Mouse (Mus musculus): ENCODE data around the gene Hnf1b. TPM values are rescaled to one million over a fixed set of nuclear protein-coding genes. Genes with fewer than 3 reads are reported as not detected.

Hnf1b gene
- polyA plus RNA-seq, 1 experiment: 0.40 TPM

DNA sequence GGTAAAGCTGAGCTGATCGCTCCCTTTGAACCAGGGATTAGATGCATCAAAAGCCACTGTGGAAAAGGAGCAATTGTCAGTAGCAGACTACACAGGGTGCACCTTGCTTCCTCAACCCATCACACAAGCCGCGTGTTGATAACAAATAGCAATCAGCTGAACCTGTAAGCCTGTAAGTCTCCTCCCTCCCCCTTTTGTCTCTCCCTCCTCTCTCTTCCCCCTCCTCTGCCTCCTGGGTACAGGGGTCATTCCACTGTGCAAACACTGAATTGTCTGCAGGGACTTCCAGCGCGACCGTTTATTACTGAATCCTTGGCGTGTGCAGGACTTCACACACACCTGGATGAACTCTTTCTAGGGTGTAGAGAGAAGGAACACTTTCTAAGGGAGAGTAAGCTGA is 58.5 kb downstream of the Hnf1b start:
- Histone ChIP-seq H3K36me3 (ENCODE audit: control insufficient read depth, insufficient read depth, low read length) (no peaks in the 10 kb centered on the region), H3K4me1 (ENCODE audit: control insufficient read depth, insufficient read depth, insufficient read length) (no peaks in the 10 kb centered on the region), H3K27ac (ENCODE audit: insufficient read depth, low read length) (no peak overlapping the region), H3K4me3 (ENCODE audit: extremely low read depth, insufficient read depth, insufficient read length) (no peak overlapping the region), H3K27me3 (ENCODE audit: control insufficient read depth, insufficient read depth, low read length) (no peaks in the 10 kb centered on the region)
- WGBS: 67% methylated on average over 7 of the region's 7 CpGs
- TF ChIP-seq CTCF (IDR thresholded peaks at IDR 0.05; ENCODE audit: extremely low read depth, insufficient read depth, insufficient read length, insufficient replicate concordance): no peak
- no peak for TF ChIP-seq POLR2A (IDR thresholded peaks at IDR 0.05; ENCODE audit: low read depth, low read length)
- DNase-seq (ENCODE audit: low read depth in 1 of 2, low spot score in 2 of 2): no peak

DNA sequence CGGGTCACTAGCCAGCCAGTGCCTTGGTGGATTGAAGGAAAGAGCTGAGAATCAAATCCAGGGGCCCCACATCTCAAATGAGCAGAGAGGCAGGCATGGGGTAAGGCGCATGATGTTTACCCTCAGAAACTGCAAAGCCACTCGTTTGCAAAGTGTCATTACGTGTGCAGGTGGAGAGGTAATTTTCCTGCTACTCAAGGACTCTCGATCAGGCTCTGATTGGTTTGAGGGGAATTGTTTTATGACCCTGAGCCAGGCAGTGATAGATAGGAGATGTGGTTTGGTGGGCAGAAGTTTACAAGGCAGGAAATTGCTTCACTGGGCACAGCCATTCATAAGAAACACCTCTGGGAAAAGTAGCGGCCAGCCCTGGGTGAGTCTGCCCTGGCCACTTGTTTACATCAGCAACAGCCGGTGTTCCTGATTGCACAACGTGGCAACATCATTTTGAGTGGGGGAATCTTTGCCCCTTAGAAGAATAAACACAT is 64.0 kb downstream of the Hnf1b start:
- DNase-seq (ENCODE audit: low read depth in 1 of 2, low spot score in 2 of 2): no peak
- no peak for TF ChIP-seq POLR2A (IDR thresholded peaks at IDR 0.05; ENCODE audit: low read depth, low read length)
- H3K36me3 ChIP-seq (ENCODE audit: control insufficient read depth, insufficient read depth, low read length): no peaks in the 10 kb centered on the region
- 36% methylated on average over 8 of the region's 8 CpGs for WGBS
- no peaks in the 10 kb centered on the region for H3K27me3 ChIP-seq (ENCODE audit: control insufficient read depth, insufficient read depth, low read length)
- no peaks in the 10 kb centered on the region for H3K4me1 ChIP-seq (ENCODE audit: control insufficient read depth, insufficient read depth, insufficient read length)
- H3K4me3 ChIP-seq (ENCODE audit: extremely low read depth, insufficient read depth, insufficient read length): no peak overlapping the region
- H3K27ac ChIP-seq (ENCODE audit: insufficient read depth, low read length): no peak overlapping the region

DNA sequence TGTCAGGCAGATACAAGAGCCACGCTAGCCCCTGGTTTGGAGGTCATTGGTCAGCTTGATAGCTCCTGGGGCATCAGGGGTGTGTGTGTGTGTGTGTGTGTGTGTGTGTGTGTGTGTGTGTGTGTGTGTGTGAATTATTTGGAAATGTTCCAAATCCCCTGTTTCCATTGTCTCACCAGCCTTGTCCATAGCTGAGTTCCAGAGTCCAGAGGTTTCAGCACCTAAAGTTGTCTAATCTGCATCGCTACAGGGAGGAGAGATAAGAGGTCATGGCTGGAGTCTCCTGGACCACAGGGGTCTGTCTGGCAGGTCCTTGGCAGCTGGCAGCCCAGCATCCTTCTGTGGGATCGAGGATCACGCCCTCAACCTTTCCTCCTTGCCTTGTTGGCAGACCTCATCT is 64.6 kb downstream of the Hnf1b start:
- WGBS: 92% methylated on average over 4 of the region's 4 CpGs
- TF ChIP-seq POLR2A (IDR thresholded peaks at IDR 0.05; ENCODE audit: low read depth, low read length) (no peak), CTCF (IDR thresholded peaks at IDR 0.05; ENCODE audit: extremely low read depth, insufficient read depth, insufficient read length, insufficient replicate concordance) (no peak)
- DNase-seq (ENCODE audit: low read depth in 1 of 2, low spot score in 2 of 2): no peak
- H3K27me3 ChIP-seq (ENCODE audit: control insufficient read depth, insufficient read depth, low read length): no peaks in the 10 kb centered on the region
- H3K4me1 ChIP-seq (ENCODE audit: control insufficient read depth, insufficient read depth, insufficient read length): no peaks in the 10 kb centered on the region
- no peak overlapping the region for H3K27ac ChIP-seq (ENCODE audit: insufficient read depth, low read length)
- H3K36me3 ChIP-seq (ENCODE audit: control insufficient read depth, insufficient read depth, low read length): no peaks in the 10 kb centered on the region
- H3K4me3 ChIP-seq (ENCODE audit: extremely low read depth, insufficient read depth, insufficient read length): no peak overlapping the region

DNA sequence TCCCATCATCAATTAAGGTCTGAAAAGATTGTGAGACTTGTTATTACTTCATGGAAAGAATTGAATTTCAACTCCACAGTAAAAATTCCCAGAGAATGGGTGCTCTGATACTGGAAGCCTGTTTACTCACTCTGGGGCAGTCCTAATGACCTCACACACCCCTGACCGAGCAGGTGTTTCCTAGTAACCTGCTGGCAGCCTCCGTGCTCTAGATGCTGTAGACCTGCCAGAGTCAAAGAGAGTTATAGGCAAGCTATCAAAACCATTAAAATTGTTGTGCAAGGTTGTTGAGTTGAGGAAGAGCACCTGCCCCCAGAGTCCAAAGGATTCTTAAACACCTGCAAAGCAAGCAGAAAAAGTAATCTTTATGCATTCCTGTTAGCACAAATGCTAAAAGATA is 72.7 kb downstream of the Hnf1b start:
- Histone ChIP-seq H3K4me1 (ENCODE audit: control insufficient read depth, insufficient read depth, insufficient read length) (no peaks in the 10 kb centered on the region), H3K27ac (ENCODE audit: insufficient read depth, low read length) (no peak overlapping the region), H3K27me3 (ENCODE audit: control insufficient read depth, insufficient read depth, low read length) (no peaks in the 10 kb centered on the region), H3K36me3 (ENCODE audit: control insufficient read depth, insufficient read depth, low read length) (no peaks in the 10 kb centered on the region), H3K4me3 (ENCODE audit: extremely low read depth, insufficient read depth, insufficient read length) (no peak overlapping the region)
- TF ChIP-seq CTCF (IDR thresholded peaks at IDR 0.05; ENCODE audit: extremely low read depth, insufficient read depth, insufficient read length, insufficient replicate concordance) (no peak), POLR2A (IDR thresholded peaks at IDR 0.05; ENCODE audit: low read depth, low read length) (no peak)
- WGBS: 71% methylated on average over 2 of the region's 2 CpGs
- no peak for DNase-seq (ENCODE audit: low read depth in 1 of 2, low spot score in 2 of 2)

DNA sequence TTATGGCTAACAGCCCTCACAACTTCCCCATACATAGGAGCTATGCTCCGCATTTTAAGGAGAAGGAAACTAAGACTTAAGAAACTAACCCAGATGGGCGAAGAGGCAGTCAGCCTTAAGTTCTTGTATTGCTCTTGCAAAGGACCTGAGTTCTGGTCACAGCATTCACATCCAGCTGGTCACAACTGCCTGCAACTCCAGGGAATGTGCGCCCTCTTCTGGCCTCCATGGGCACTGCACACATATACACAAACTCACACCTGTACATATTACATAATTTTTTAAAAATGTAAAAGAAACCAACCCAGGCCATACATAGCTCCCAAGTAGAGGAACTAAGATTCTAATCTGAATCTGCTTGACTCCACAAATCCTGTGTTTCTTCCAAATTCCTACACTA is 77.2 kb downstream of the Hnf1b start:
- Histone ChIP-seq H3K36me3 (ENCODE audit: control insufficient read depth, insufficient read depth, low read length) (no peaks in the 10 kb centered on the region), H3K27me3 (ENCODE audit: control insufficient read depth, insufficient read depth, low read length) (0 out of 2 replicates have a peak, but pooled peaks cover 1% of the 10 kb centered on the region), H3K4me3 (ENCODE audit: extremely low read depth, insufficient read depth, insufficient read length) (no peak overlapping the region), H3K27ac (ENCODE audit: insufficient read depth, low read length) (no peak overlapping the region), H3K4me1 (ENCODE audit: control insufficient read depth, insufficient read depth, insufficient read length) (no peaks in the 10 kb centered on the region)
- no peak for DNase-seq (ENCODE audit: low read depth in 1 of 2, low spot score in 2 of 2)
- 54% methylated on average over 3 of the region's 3 CpGs for WGBS
- TF ChIP-seq POLR2A (IDR thresholded peaks at IDR 0.05; ENCODE audit: low read depth, low read length): no peak
- peak; percentile 25; the same call in 1 of the 2 replicates for TF ChIP-seq CTCF (IDR thresholded peaks at IDR 0.05; ENCODE audit: extremely low read depth, insufficient read depth, insufficient read length, insufficient replicate concordance)

DNA sequence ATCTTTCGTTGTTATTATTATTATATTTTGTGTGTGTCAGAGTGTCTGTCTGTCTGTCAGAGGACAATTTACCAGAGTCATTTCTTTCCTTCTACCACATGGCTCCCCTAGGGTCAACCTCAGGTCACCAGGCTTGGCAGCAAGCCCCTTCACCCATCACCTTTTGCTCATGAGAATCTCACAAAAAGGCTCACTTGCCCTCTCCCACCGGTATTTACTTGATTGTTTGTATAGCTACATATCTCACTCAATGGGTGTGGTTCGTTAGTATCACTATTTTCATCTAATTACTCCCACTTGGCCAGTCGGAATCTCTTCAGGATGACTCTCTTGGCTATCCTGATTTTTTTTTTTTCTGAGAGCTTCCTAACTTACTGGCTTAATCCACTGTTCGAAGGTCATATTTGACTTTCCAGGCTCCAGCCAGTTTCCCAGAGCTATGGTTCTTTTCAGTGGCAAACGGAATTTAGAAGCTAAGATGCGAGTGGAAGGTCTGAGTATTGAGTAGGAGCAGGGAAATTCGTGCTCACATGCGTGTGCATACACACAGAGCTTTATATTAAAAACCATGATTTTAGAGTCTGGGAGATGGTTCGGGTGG is 82.7 kb downstream of the Hnf1b start:
- TF ChIP-seq CTCF (IDR thresholded peaks at IDR 0.05; ENCODE audit: extremely low read depth, insufficient read depth, insufficient read length, insufficient replicate concordance) (no peak), POLR2A (IDR thresholded peaks at IDR 0.05; ENCODE audit: low read depth, low read length) (no peak)
- Histone ChIP-seq H3K4me3 (ENCODE audit: extremely low read depth, insufficient read depth, insufficient read length) (no peak overlapping the region), H3K4me1 (ENCODE audit: control insufficient read depth, insufficient read depth, insufficient read length) (no peaks in the 10 kb centered on the region), H3K36me3 (ENCODE audit: control insufficient read depth, insufficient read depth, low read length) (no peaks in the 10 kb centered on the region), H3K27me3 (ENCODE audit: control insufficient read depth, insufficient read depth, low read length) (0 out of 2 replicates have a peak, but pooled peaks cover 3% of the 10 kb centered on the region), H3K27ac (ENCODE audit: insufficient read depth, low read length) (no peak overlapping the region)
- 83% methylated on average over 10 of the region's 10 CpGs for WGBS
- DNase-seq (ENCODE audit: low read depth in 1 of 2, low spot score in 2 of 2): no peak

DNA sequence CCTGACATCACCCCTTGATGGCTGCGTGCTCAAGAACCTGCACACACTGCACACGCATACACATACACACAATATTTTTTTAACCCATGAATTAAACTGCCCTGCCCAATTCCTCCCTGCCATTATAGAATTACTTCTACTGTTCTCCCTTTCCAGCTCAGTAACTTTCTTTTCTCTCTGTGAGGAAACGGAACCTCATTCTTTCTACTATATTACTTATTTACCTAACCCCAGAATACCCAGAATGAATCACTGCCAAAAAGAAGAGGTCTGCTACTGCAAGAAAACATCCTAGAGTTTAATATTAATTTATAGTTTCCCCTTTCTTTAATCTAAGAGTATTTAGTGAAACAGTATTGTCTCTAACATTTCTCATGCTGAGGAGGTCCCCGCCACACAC is 83.5 kb downstream of the Hnf1b start:
- WGBS: 81% methylated on average over 4 of the region's 4 CpGs
- DNase-seq (ENCODE audit: low read depth in 1 of 2, low spot score in 2 of 2): no peak

More for the DNA sequence above, 83.5 kb downstream of the Hnf1b start:
- Histone ChIP-seq H3K4me1 (ENCODE audit: control insufficient read depth, insufficient read depth, insufficient read length) (no peaks in the 10 kb centered on the region), H3K4me3 (ENCODE audit: extremely low read depth, insufficient read depth, insufficient read length) (no peak overlapping the region), H3K27ac (ENCODE audit: insufficient read depth, low read length) (no peak overlapping the region), H3K27me3 (ENCODE audit: control insufficient read depth, insufficient read depth, low read length) (0 out of 2 replicates have a peak, but pooled peaks cover 2% of the 10 kb centered on the region), H3K36me3 (ENCODE audit: control insufficient read depth, insufficient read depth, low read length) (no peaks in the 10 kb centered on the region)
- TF ChIP-seq POLR2A (IDR thresholded peaks at IDR 0.05; ENCODE audit: low read depth, low read length): no peak
- TF ChIP-seq CTCF (IDR thresholded peaks at IDR 0.05; ENCODE audit: extremely low read depth, insufficient read depth, insufficient read length, insufficient replicate concordance): no peak
